Mouse (Mus musculus) C2C12 (cell line): Measurements from ENCODE around the gene Stard13.

ENCODE experiments used
- CTCF ChIP-seq: IDR thresholded peaks from one replicate; pipeline ENCODE4 v1.5.1; 2011; ENCODE audit not compliant: control insufficient read depth, insufficient read depth, insufficient read length
- FOSL1 ChIP-seq: IDR thresholded peaks from one replicate; pipeline ENCODE4 v1.8.0; 2011; ENCODE audit warnings: mild to moderate bottlenecking, low read length; ENCODE audit not compliant: poor library complexity, insufficient read depth, severe bottlenecking
- MAX ChIP-seq: IDR thresholded peaks from one replicate; pipeline ENCODE4 v1.6.1; 2011; ENCODE audit warnings: mild to moderate bottlenecking, control low read depth
- MYOG ChIP-seq: IDR thresholded peaks from one replicate; pipeline ENCODE4 v1.6.1; 2011; ENCODE audit not compliant: control insufficient read depth, insufficient read length; ENCODE audit errors: extremely low read depth
- USF1 ChIP-seq: IDR thresholded peaks from one replicate; pipeline ENCODE4 v1.6.1; 2011; ENCODE audit warnings: low read depth, mild to moderate bottlenecking, control low read depth, moderate library complexity

GRCm38 (mm10) chr5:151089201-151089600 lies 144.4 kb downstream of the Stard13 start:
- TF ChIP-seq CTCF (no peak), USF1 (no peak), MAX (no peak), MYOG (no peak), FOSL1 (no peak)
